Mouse (Mus musculus) MEL (cell line): Measurements from ENCODE around the gene Entpd8. TPM values are rescaled to one million over a fixed set of nuclear protein-coding genes. Genes with fewer than 3 reads are reported as not detected.

Experiments
- DNase-seq: peaks from one replicate; pipeline ENCODE4 v3.0.0; 2011; ENCODE audit warnings: low read depth, low spot score
- H3K27ac ChIP-seq: 2 replicates; pipeline ENCODE4 v1.5.1; 2012; ENCODE audit warnings: low read depth, mild to moderate bottlenecking, control low read depth, low read length, moderate library complexity; ENCODE audit not compliant: control insufficient read depth
- H3K27me3 ChIP-seq, 2 experiments: fragments of 150-350 bp in 1 of 2; sonication (generic) in 1 of 2; 2 replicates each; pipeline ENCODE4 v1.6.1; 2012; ENCODE audit warnings: low read length in 2 of 2, mild to moderate bottlenecking in 2 of 2, improper control_type of control experiment in 1 of 2, moderate library complexity in 1 of 2; ENCODE audit not compliant: insufficient read depth in 2 of 2, control insufficient read depth in 1 of 2
- H3K36me3 ChIP-seq, 2 experiments: 2 replicates each; pipeline ENCODE4 v1.6.1; 2012 to 2014; ENCODE audit warnings: low read length in 2 of 2, improper control_type of control experiment in 1 of 2, inconsistent platforms in 1 of 2, mild to moderate bottlenecking in 1 of 2; ENCODE audit not compliant: insufficient read depth in 2 of 2, control insufficient read depth in 1 of 2
- H3K4me1 ChIP-seq, 2 experiments: fragments of 150-350 bp in 1 of 2; sonication (generic) in 1 of 2; 2 replicates each; pipeline ENCODE4 v1.6.1; 2012; ENCODE audit warnings: low read length in 2 of 2, improper control_type of control experiment in 1 of 2, mild to moderate bottlenecking in 1 of 2; ENCODE audit not compliant: insufficient read depth in 2 of 2, control insufficient read depth in 1 of 2
- H3K4me3 ChIP-seq, 2 experiments: fragments of 150-350 bp in 1 of 2; sonication (generic) in 1 of 2; 2 replicates each; pipeline ENCODE4 v1.5.1; 2012; ENCODE audit warnings: low read depth in 2 of 2, low read length in 2 of 2, mild to moderate bottlenecking in 2 of 2, moderate library complexity in 2 of 2, control low read depth in 1 of 2, improper control_type of control experiment in 1 of 2; ENCODE audit not compliant: control insufficient read depth in 1 of 2, insufficient read depth in 1 of 2
- H3K79me2 ChIP-seq: 2 replicates; pipeline ENCODE4 v1.6.1; 2012; ENCODE audit warnings: mild to moderate bottlenecking, low read length, moderate library complexity; ENCODE audit not compliant: control insufficient read depth, poor library complexity, insufficient read depth
- H3K9ac ChIP-seq: 2 replicates; pipeline ENCODE4 v1.6.1; 2012; ENCODE audit warnings: low read depth, mild to moderate bottlenecking, control low read depth, low read length, moderate library complexity; ENCODE audit not compliant: control insufficient read depth, poor library complexity, severe bottlenecking
- H3K9me3 ChIP-seq: fragments of 150-350 bp; sonication (generic); replicated peaks from 2 replicates; pipeline ENCODE4 v1.6.1; 2012; ENCODE audit warnings: mild to moderate bottlenecking, low read length, improper control_type of control experiment, moderate library complexity; ENCODE audit not compliant: insufficient read depth
- BHLHE40 ChIP-seq: IDR thresholded peaks from 2 replicates; pipeline ENCODE4 v1.6.1; 2012; ENCODE audit warnings: low read depth, mild to moderate bottlenecking, inconsistent platforms, low read length, improper control_type of control experiment, borderline replicate concordance
- CHD1 ChIP-seq: IDR thresholded peaks from 2 replicates; pipeline ENCODE4 v1.6.1; 2012; ENCODE audit warnings: low read depth, mild to moderate bottlenecking, inconsistent platforms, low read length, improper control_type of control experiment
- E2F4 ChIP-seq: IDR thresholded peaks from 2 replicates; pipeline ENCODE4 v1.6.1; 2011; ENCODE audit warnings: low read depth, low read length, improper control_type of control experiment, borderline replicate concordance
- ELF1 ChIP-seq: IDR thresholded peaks from 2 replicates; pipeline ENCODE4 v1.6.1; 2014; ENCODE audit warnings: low read depth, mild to moderate bottlenecking, inconsistent platforms, low read length, improper control_type of control experiment, moderate library complexity
- EP300 ChIP-seq, 2 experiments: IDR thresholded peaks; 2 replicates each; pipeline ENCODE4 v1.6.1; 2011; ENCODE audit warnings: improper control_type of control experiment in 2 of 2, low read length in 2 of 2, low read depth in 1 of 2, mild to moderate bottlenecking in 1 of 2
- GABPA ChIP-seq: IDR thresholded peaks from 2 replicates; pipeline ENCODE4 v1.6.1; 2012; ENCODE audit warnings: low read depth, mild to moderate bottlenecking, inconsistent platforms, low read length, improper control_type of control experiment, moderate library complexity
- HCFC1 ChIP-seq: IDR thresholded peaks from 2 replicates; pipeline ENCODE4 v1.6.1; 2012; ENCODE audit warnings: low read depth, mild to moderate bottlenecking, inconsistent platforms, low read length, improper control_type of control experiment, moderate library complexity
- MAFK ChIP-seq: IDR thresholded peaks from 2 replicates; pipeline ENCODE4 v1.6.1; 2011; ENCODE audit warnings: low read depth, mild to moderate bottlenecking, low read length, improper control_type of control experiment, borderline replicate concordance
- MAX ChIP-seq: IDR thresholded peaks from 2 replicates; pipeline ENCODE4 v1.6.1; 2011; ENCODE audit warnings: low read length, improper control_type of control experiment
- MAZ ChIP-seq: IDR thresholded peaks from 2 replicates; pipeline ENCODE4 v1.6.1; 2012; ENCODE audit warnings: low read depth, mild to moderate bottlenecking, inconsistent platforms, low read length, improper control_type of control experiment
- MYB ChIP-seq: IDR thresholded peaks from 2 replicates; pipeline ENCODE4 v1.6.1; 2011; ENCODE audit warnings: mild to moderate bottlenecking, low read depth, low read length, improper control_type of control experiment
- MYC ChIP-seq: IDR thresholded peaks from 2 replicates; pipeline ENCODE4 v1.6.1; 2011; ENCODE audit warnings: low read depth, mild to moderate bottlenecking, low read length, improper control_type of control experiment, moderate library complexity
- NELFE ChIP-seq: IDR thresholded peaks from 2 replicates; pipeline ENCODE4 v1.6.1; 2011; ENCODE audit warnings: low read depth, low read length, improper control_type of control experiment
- NRF1 ChIP-seq: IDR thresholded peaks from 2 replicates; pipeline ENCODE4 v1.6.1; 2014; ENCODE audit warnings: low read depth, mild to moderate bottlenecking, inconsistent platforms, low read length, improper control_type of control experiment, moderate library complexity; ENCODE audit not compliant: poor library complexity, insufficient read depth, severe bottlenecking
- RAD21 ChIP-seq: IDR thresholded peaks from 2 replicates; pipeline ENCODE4 v1.6.1; 2011; ENCODE audit warnings: mild to moderate bottlenecking, low read depth, low read length, improper control_type of control experiment
- TBP ChIP-seq: IDR thresholded peaks from 2 replicates; pipeline ENCODE4 v1.8.0; 2011; ENCODE audit warnings: low read depth, low read length, improper control_type of control experiment
- UBTF ChIP-seq: IDR thresholded peaks from 2 replicates; pipeline ENCODE4 v1.6.1; 2012; ENCODE audit warnings: low read depth, mild to moderate bottlenecking, inconsistent platforms, low read length, improper control_type of control experiment, moderate library complexity, borderline replicate concordance; ENCODE audit not compliant: insufficient read depth
- USF1 ChIP-seq: IDR thresholded peaks from 2 replicates; pipeline ENCODE4 v1.6.1; 2014; ENCODE audit warnings: low read depth, mild to moderate bottlenecking, inconsistent platforms, low read length, improper control_type of control experiment, moderate library complexity
- USF2 ChIP-seq, 2 experiments: IDR thresholded peaks; 2 replicates each; pipeline ENCODE4 v1.6.1; 2011 to 2012; ENCODE audit warnings: improper control_type of control experiment in 2 of 2, low read length in 2 of 2, borderline replicate concordance in 1 of 2, inconsistent platforms in 1 of 2, low read depth in 1 of 2, mild to moderate bottlenecking in 1 of 2; ENCODE audit not compliant: insufficient read depth in 1 of 2
- ZC3H11A ChIP-seq: IDR thresholded peaks from 2 replicates; pipeline ENCODE4 v1.6.1; 2012; ENCODE audit warnings: low read depth, mild to moderate bottlenecking, inconsistent platforms, low read length, improper control_type of control experiment
- ZMIZ1 ChIP-seq: IDR thresholded peaks from 2 replicates; pipeline ENCODE4 v1.6.1; 2012; ENCODE audit warnings: low read depth, mild to moderate bottlenecking, inconsistent platforms, low read length, improper control_type of control experiment, moderate library complexity
- polyA plus RNA-seq, 2 experiments: library from polyadenylated mRNA; stranded (reverse) in 1 of 2; unstranded in 1 of 2; fragments of >175 nt in 1 of 2; fragments of >200 nt in 1 of 2; gene quantifications; 2 replicates each; pipeline versions ENCODE4 v1.2.1 to v1.2.4; 2012; ENCODE audit warnings: low replicate concordance in 2 of 2, low read depth in 1 of 2; ENCODE audit not compliant: insufficient read length in 2 of 2, insufficient read depth in 1 of 2, missing spikeins in 1 of 2
- total RNA-seq: library from RNA; depleted of rRNA; stranded (reverse); fragments of 300-350 nt; gene quantifications from 2 replicates; pipeline ENCODE4 v1.2.3, GENCODE M21; 2012; rRNA removed

The Entpd8 gene
- total RNA-seq (not detected in 2 replicates), polyA plus RNA-seq (not detected)

GRCm38 (mm10) chr2:25080076-25080475 is at the start of gene Entpd8:
Gene Entpd8, plus strand, starts transcription at chr2:25080304.
- no peak within 1 kb of the TSS for H3K4me3 ChIP-seq
- peaks cover 0 to 6% of the 10 kb centered on the region in 2 experiments; a peak in 1 of 4 replicates for H3K4me1 ChIP-seq

GRCm38 (mm10) chr2:25034994-25035393 is 45.1 kb upstream of the Entpd8 start:
- no peak overlapping the region for H3K27ac ChIP-seq
- H3K4me1 ChIP-seq: no peaks in the 10 kb centered on the region
- H3K4me3 ChIP-seq: no peak overlapping the region
- H3K9me3 ChIP-seq: no peaks in the 10 kb centered on the region
- H3K27me3 ChIP-seq: no peaks in the 10 kb centered on the region
- no peaks in the 10 kb centered on the region for H3K36me3 ChIP-seq
- H3K9ac ChIP-seq: no peak overlapping the region
- no peaks in the 10 kb centered on the region for H3K79me2 ChIP-seq
- DNase-seq: no peak
- TF ChIP-seq NELFE (no peak), NRF1 (no peak), ZC3H11A (no peak), USF2 (IDR thresholded peaks at IDR 0.05; ENCODE audit: borderline replicate concordance in 1 of 2, insufficient read depth in 1 of 2, low read depth in 1 of 2, low read length in 2 of 2) (no peak), CHD1 (no peak), MAX (no peak), TBP (no peak), ZMIZ1 (no peak), USF1 (no peak), GABPA (no peak), MAZ (no peak), ELF1 (no peak), EP300 (IDR thresholded peaks at IDR 0.05; ENCODE audit: low read depth in 1 of 2, low read length in 2 of 2) (no peak), UBTF (no peak), RAD21 (no peak), MAFK (no peak), MYC (no peak)

More at GRCm38 (mm10) chr2:25080076-25080475, at the start of gene Entpd8:
- Histone ChIP-seq H3K27me3 (peaks cover 3 to 4% of the 10 kb centered on the region in 2 experiments; a peak in 2 of 4 replicates), H3K27ac (no peak within 1 kb of the TSS), H3K79me2 (no peaks in the 10 kb centered on the region), H3K36me3 (no peaks in the 10 kb centered on the region), H3K9me3 (no peaks in the 10 kb centered on the region)
- no peak for DNase-seq
- TF ChIP-seq MAX (no peak), HCFC1 (no peak), GABPA (no peak), EP300 (IDR thresholded peaks at IDR 0.05; ENCODE audit: low read depth in 1 of 2, low read length in 2 of 2) (no peak), MAZ (no peak), E2F4 (no peak), MYB (no peak), ZMIZ1 (no peak), NELFE (no peak), BHLHE40 (no peak)
- TF ChIP-seq, all 39 proteins: peak for 0
- no peak within 1 kb of the TSS for H3K9ac ChIP-seq
